Mouse (Mus musculus): ENCODE measurements around the gene Rilp. TPM values are rescaled to one million over a fixed set of nuclear protein-coding genes. Genes with fewer than 3 reads are reported as not detected.
"Not testable (repeated sequence)": the region's sequence is repeated elsewhere in the genome, so short reads cannot be mapped to it uniquely, and the experiment has no call there.

The Rilp gene
- total RNA-seq, 2 experiments from 2014 or later: 39.1 to 40.1 TPM

GRCm38 (mm10) chr11:75551321-75551720 lies 41.4 kb downstream of the Rilp start:
- intact Hi-C loops (cut with DNase I): no loop called here
- DNase-seq: no peak

GRCm38 (mm10) chr11:75551961-75552441 lies 42.1 kb downstream of the Rilp start:
- peak; percentile 60 to 65 for DNase-seq
- intact Hi-C loops (cut with DNase I): no loop called here

GRCm38 (mm10) chr11:75552906-75553482 lies 43.1 kb downstream of the Rilp start:
- no peak for DNase-seq
- intact Hi-C loops (cut with DNase I): no loop called here

- DNase-seq; intact Hi-C loops (cut with DNase I): not testable (repeated sequence)
Observed at GRCm38 (mm10) chr11:75556006-75556405, 46.1 kb downstream of the Rilp start.

- DNase-seq: no peak
- intact Hi-C loops (cut with DNase I): no loop called here
Observed at GRCm38 (mm10) chr11:75557142-75557541, 47.2 kb downstream of the Rilp start.

- intact Hi-C loops (cut with DNase I): no loop called here
- no peak for DNase-seq
Observed at GRCm38 (mm10) chr11:75558101-75558500, 48.2 kb downstream of the Rilp start.

- DNase-seq: no peak
- intact Hi-C loops (cut with DNase I): no loop called here
Observed at GRCm38 (mm10) chr11:75559870-75560504, 50.1 kb downstream of the Rilp start.

- intact Hi-C loops (cut with DNase I): no loop called here
- no peak for DNase-seq
Observed at GRCm38 (mm10) chr11:75560530-75561409, 50.9 kb downstream of the Rilp start.

GRCm38 (mm10) chr11:75561410-75561791 lies 51.5 kb downstream of the Rilp start:
- intact Hi-C loops (cut with DNase I): no loop called here
- no peak for DNase-seq

Small RNA genes within 50 kb of the gene (microRNA-seq; reads per million reads assigned to microRNA genes)
- gene Mir22: 40,492 to 162,720 reads per million in 2 experiments
- gene Mir3971: 0 reads per million in 2 experiments

Other genes starting within 250 kb of the Rilp start
- gene Rpa1, start 161.8 kb upstream of the Rilp start, total RNA-seq (2021): 10 to 100 TPM; 53.7 to 58.5 TPM
- gene Smyd4, start 161.7 kb upstream of the Rilp start, total RNA-seq (2021): 1 to 10 TPM; 2.0 to 3.1 TPM
- 10 to 100 TPM; 83.2 to 88.9 TPM for gene Serpinf1, start 87.4 kb upstream of the Rilp start, total RNA-seq (2021)
- gene Serpinf2, start 70.5 kb upstream of the Rilp start, total RNA-seq (2021): not detected
- 1 to 10 TPM; 4.1 to 5.4 TPM for gene Wdr81, start 55.4 kb upstream of the Rilp start, total RNA-seq (2021)
- 1 to 10 TPM; 3.4 to 3.6 TPM for gene Tlcd2, start 48.4 kb upstream of the Rilp start, total RNA-seq (2021)
- 10 to 100 TPM; 56.1 to 64.1 TPM for gene Prpf8, start 23.3 kb upstream of the Rilp start, total RNA-seq (2021)
- 1 to 10 TPM; 2.8 to 3.1 TPM for gene Scarf1, start 3.4 kb downstream of the Rilp start, total RNA-seq (2021)
- gene Slc43a2, start 21.6 kb downstream of the Rilp start, total RNA-seq (2021): 10 to 100 TPM; 17.6 to 26.9 TPM
- 100 to 1,000 TPM; 186 to 223 TPM for gene Pitpna, start 78.0 kb downstream of the Rilp start, total RNA-seq (2021)
- 10 to 100 TPM; 20.4 to 24.0 TPM for gene Inpp5k, start 120.9 kb downstream of the Rilp start, total RNA-seq (2021)
- 10 to 100 TPM; 37.4 to 41.5 TPM for gene Myo1c, start 140.4 kb downstream of the Rilp start, total RNA-seq (2021)
- gene Crk, start 169.2 kb downstream of the Rilp start, total RNA-seq (2021): 10 to 100 TPM; 38.5 to 44.0 TPM
- gene Ywhae, start 222.8 kb downstream of the Rilp start, total RNA-seq (2021): 100 to 1,000 TPM; 524 to 527 TPM

Measured in gastrocnemius, postnatal 36 days (tissue).